Mouse (Mus musculus): ENCODE results near the gene Srpx.

DNA sequence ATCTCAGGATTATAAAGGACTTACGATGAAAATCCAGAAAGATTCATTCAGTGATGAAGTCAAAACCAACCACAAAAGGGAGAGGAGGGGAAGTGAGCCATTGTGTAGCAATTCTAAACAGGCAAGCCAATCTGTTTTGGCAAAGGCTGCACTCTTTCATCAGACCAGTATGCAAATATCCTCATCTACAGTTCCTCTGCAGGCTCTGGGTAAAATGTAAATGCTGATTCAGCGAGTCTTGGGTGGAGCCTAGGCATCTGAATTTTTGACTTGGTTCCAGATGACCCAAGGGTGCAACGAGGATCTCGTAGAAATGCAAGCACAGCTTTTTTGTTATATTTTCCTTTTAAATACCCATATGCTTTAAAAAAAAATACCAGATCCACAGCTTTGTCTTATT lies 9.0 kb downstream of the Srpx start:
- peak; percentile 73 for TF ChIP-seq MAFK (IDR thresholded peaks at IDR 0.05; ENCODE audit: insufficient read depth, low read depth, low read length)
- no peak for TF ChIP-seq CHD2 (IDR thresholded peaks at IDR 0.05; ENCODE audit: low read depth, low read length)
- TF ChIP-seq HCFC1 (IDR thresholded peaks at IDR 0.05; ENCODE audit: borderline replicate concordance, insufficient read depth, low read length) = no peak
